ENCODE assay signal across 8 mouse cellular contexts in the genomic region with DNA sequence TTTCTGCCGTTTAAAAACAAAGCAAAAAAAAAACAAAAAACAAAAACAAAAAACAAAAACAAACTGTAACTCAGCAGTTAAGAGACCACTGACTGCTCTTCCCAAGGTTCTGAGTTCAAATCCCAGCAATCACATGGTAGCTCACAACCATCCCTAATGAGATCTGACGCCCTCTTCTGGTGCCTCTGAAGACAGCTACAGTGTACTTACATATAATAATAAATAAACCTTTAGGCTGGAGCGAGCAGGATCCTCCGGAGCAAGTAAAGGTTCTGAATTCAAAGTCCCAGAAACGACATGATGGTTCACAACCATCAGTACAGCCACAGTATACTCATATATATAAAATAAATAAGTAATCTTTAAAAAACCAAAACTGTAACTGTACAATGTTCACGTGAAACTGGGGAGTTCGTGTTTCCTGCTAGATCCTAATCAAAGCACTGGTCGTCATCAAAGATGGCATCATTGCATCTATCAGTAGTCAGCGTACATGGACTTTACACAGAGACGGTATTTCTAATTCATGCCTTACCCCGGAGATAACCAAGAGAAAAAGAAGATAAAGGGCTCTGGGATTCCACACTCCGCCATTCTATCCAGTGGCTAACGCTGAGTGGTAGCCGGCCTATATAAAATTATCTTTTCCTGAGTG. TPM values are rescaled to one million over a fixed set of nuclear protein-coding genes. Genes with fewer than 3 reads are reported as not detected.
DNase-seq lines count a peak whose midpoint lies in the region; ATAC-seq and TF ChIP-seq lines count a peak whose summit lies in the region.

No protein-coding gene starts in this region.

- no peak; the same call in 1 of the 2 replicates for ATAC-seq in heart, embryonic 11.5 days (replicated peaks; ENCODE audit: insufficient number of reproducible peaks, low FRiP score, low TSS enrichment)
- no peak for ATAC-seq in embryonic facial prominence, embryonic 14.5 days (ENCODE audit: low read depth)
- no peak for ATAC-seq in liver, embryonic 11.5 days (replicated peaks; ENCODE audit: low FRiP score)

- intact Hi-C loops in heart, postnatal 25 days (cut with DNase I) = loop anchor here (5.0 to 10.0 kb wide), 2 partner anchors 904 to 1031 kb away; partner anchors contain the start of gene Srd5a1

- peak overlapping the region; percentile 83 for H3K4me2 ChIP-seq in heart, embryonic 11.5 days
- H3K4me2 ChIP-seq in embryonic facial prominence, embryonic 14.5 days (ENCODE audit: low read depth, low read length) = peak overlapping the region; percentile 94
- H3K4me2 ChIP-seq in liver, embryonic 11.5 days = peak overlapping the region; percentile 90

- peak overlapping the region; percentile 93 for H3K4me3 ChIP-seq in heart, embryonic 11.5 days (ENCODE audit: low read depth, low read length)
- H3K4me3 ChIP-seq in C2C12 (ENCODE audit: insufficient read depth, poor library complexity, severe bottlenecking) = peak overlapping the region; percentile 63
- peak overlapping the region; percentile 87 for H3K4me3 ChIP-seq in embryonic facial prominence, embryonic 14.5 days (ENCODE audit: low read depth, low read length)
- H3K4me3 ChIP-seq in liver, embryonic 11.5 days (ENCODE audit: low read depth, low read length) = peak overlapping the region; percentile 88

- H3K9ac ChIP-seq in heart, embryonic 11.5 days (ENCODE audit: low read depth, low read length) = peak overlapping the region; percentile 88
- H3K9ac ChIP-seq in embryonic facial prominence, embryonic 14.5 days (ENCODE audit: low read depth, low read length) = peak overlapping the region; percentile 85
- H3K9ac ChIP-seq in liver, embryonic 11.5 days (ENCODE audit: low read depth, low read length) = peak overlapping the region; percentile 84

- H3K79me3 ChIP-seq in C2C12 (ENCODE audit: low read depth) = peaks cover 31% of the 10 kb centered on the region

- H3K9me3 ChIP-seq in heart, embryonic 11.5 days (replicated peaks; ENCODE audit: control insufficient read depth, low read length) = no peaks in the 10 kb centered on the region
- H3K9me3 ChIP-seq in embryonic facial prominence, embryonic 14.5 days (ENCODE audit: control insufficient read depth, low read length) = no peaks in the 10 kb centered on the region
- no peaks in the 10 kb centered on the region for H3K9me3 ChIP-seq in liver, embryonic 11.5 days (ENCODE audit: control insufficient read depth, low read length)

- 23% methylated on average over 14 of the region's 14 CpGs for WGBS in heart, embryonic 11.5 days (ENCODE audit: insufficient replicate concordance)
- 21% methylated on average over 14 of the region's 14 CpGs for WGBS in embryonic facial prominence, embryonic 14.5 days
- 20% methylated on average over 14 of the region's 14 CpGs for WGBS in liver, embryonic 11.5 days

- no peak for TF ChIP-seq CTCF in C2C12 (IDR thresholded peaks at IDR 0.05; ENCODE audit: control insufficient read depth, insufficient read depth, insufficient read length)

- H3K79me2 ChIP-seq in C2C12 (ENCODE audit: control insufficient read depth, insufficient read depth) = peaks cover 47% of the 10 kb centered on the region

- peak overlapping the region; percentile 74 for H3K27ac ChIP-seq in heart, embryonic 11.5 days (ENCODE audit: low read depth, low read length)
- peak overlapping the region; percentile 76 for H3K27ac ChIP-seq in embryonic facial prominence, embryonic 14.5 days (replicated peaks; ENCODE audit: low read depth, low read length)
- H3K27ac ChIP-seq in liver, embryonic 11.5 days (ENCODE audit: low read depth, low read length) = peak overlapping the region; percentile 84

- no peak for DNase-seq in heart, postnatal 25 days (ENCODE audit: low spot score)
- no peak for DNase-seq in embryonic facial prominence, embryonic 14.5 days (ENCODE audit: low spot score)
- no peak for DNase-seq in liver, embryonic 11.5 days (ENCODE audit: low spot score)
- no peak for DNase-seq in adrenal gland, postnatal 25 days
- DNase-seq in frontal cortex, postnatal 10 days (ENCODE audit: low spot score in 2 of 2) = no peak
- no peak for DNase-seq in frontal cortex, adult 2 months (ENCODE audit: extremely low spot score in 1 of 2, low spot score in 1 of 2)

- peak overlapping the region; percentile 77 for H3ac ChIP-seq in C2C12 (ENCODE audit: control insufficient read depth, insufficient read length, low read depth)

- H3K36me3 ChIP-seq in heart, embryonic 11.5 days (ENCODE audit: control insufficient read depth, insufficient read depth, low read length) = peaks cover 24% of the 10 kb centered on the region
- peaks cover 41% of the 10 kb centered on the region for H3K36me3 ChIP-seq in C2C12 (ENCODE audit: control insufficient read depth, insufficient read depth)
- H3K36me3 ChIP-seq in embryonic facial prominence, embryonic 14.5 days (ENCODE audit: control insufficient read depth, insufficient read depth, low read length) = peaks cover 44% of the 10 kb centered on the region
- peaks cover 31% of the 10 kb centered on the region; the same call in 1 of the 2 replicates for H3K36me3 ChIP-seq in liver, embryonic 11.5 days (ENCODE audit: control insufficient read depth, insufficient read depth, low read length)

- no peaks in the 10 kb centered on the region for H3K27me3 ChIP-seq in heart, embryonic 11.5 days (ENCODE audit: control insufficient read depth, insufficient read depth, low read length)
- no peaks in the 10 kb centered on the region for H3K27me3 ChIP-seq in C2C12 (ENCODE audit: control insufficient read depth, insufficient read depth, insufficient read length)
- no peaks in the 10 kb centered on the region for H3K27me3 ChIP-seq in embryonic facial prominence, embryonic 14.5 days (replicated peaks; ENCODE audit: control insufficient read depth, insufficient read depth, low read length)
- H3K27me3 ChIP-seq in liver, embryonic 11.5 days (replicated peaks; ENCODE audit: control insufficient read depth, insufficient read depth, low read length) = no peaks in the 10 kb centered on the region

- peaks cover 6% of the 10 kb centered on the region; the same call in 1 of the 2 replicates for H3K4me1 ChIP-seq in heart, embryonic 11.5 days (ENCODE audit: control insufficient read depth, insufficient read depth, low read length)
- peaks cover 6% of the 10 kb centered on the region; the same call in 1 of the 2 replicates for H3K4me1 ChIP-seq in embryonic facial prominence, embryonic 14.5 days (ENCODE audit: control insufficient read depth, insufficient read depth, low read length)
- peaks cover 4% of the 10 kb centered on the region; the same call in 1 of the 2 replicates for H3K4me1 ChIP-seq in liver, embryonic 11.5 days (replicated peaks; ENCODE audit: control insufficient read depth, insufficient read depth, low read length)

TF ChIP-seq in C2C12, 6 proteins besides CTCF, POLR2A, EP300 and RAD21:
- TF ChIP-seq FOSL1 (IDR thresholded peaks at IDR 0.05; ENCODE audit: insufficient read depth, low read length, poor library complexity, severe bottlenecking) (no peak), MYOD1 (IDR thresholded peaks at IDR 0.05; ENCODE audit: control insufficient read depth, insufficient read length, low read depth) (no peak), CEBPB (IDR thresholded peaks at IDR 0.05; ENCODE audit: low read depth) (no peak), MAX (IDR thresholded peaks at IDR 0.05) (no peak), USF1 (IDR thresholded peaks at IDR 0.05; ENCODE audit: low read depth) (no peak), MYOG (IDR thresholded peaks at IDR 0.05; ENCODE audit: control insufficient read depth, extremely low read depth, insufficient read length) (no peak)

RNA-seq across cellular contexts. Expression of gene Mtrr, which starts 0.7 kb away (rescaled TPM):
- 20.9 and 31.4 TPM in 2 replicates for polyA plus RNA-seq in heart, embryonic 11.5 days (2014; fragmentation: Nextera tagmentation; extraction: Ambion mirVana)
- total RNA-seq in heart, postnatal 25 days (2021) = 10 to 100 TPM; 17.2 to 17.9 TPM
- 11.9 TPM for polyA plus RNA-seq in C2C12 (2012; fragmentation: generic; extraction: Trizol)
- polyA plus RNA-seq in embryonic facial prominence, embryonic 14.5 days (2014; fragmentation: Nextera tagmentation; extraction: Ambion mirVana) = 13.6 and 15.7 TPM in 2 replicates
- 32.4 and 37.3 TPM in 2 replicates for polyA plus RNA-seq in liver, embryonic 11.5 days (2014; fragmentation: Nextera tagmentation; extraction: Ambion mirVana)
- total RNA-seq in adrenal gland, postnatal 25 days (2021) = 17.4 and 23.8 TPM in 2 replicates
- 9.3 and 11.7 TPM in 2 replicates for polyA plus RNA-seq in frontal cortex, adult 2 months (2012; rRNA removed)

RNA-seq across cellular contexts. Expression of gene Fastkd3, which starts 0.8 kb away (rescaled TPM):
- 22.3 and 24.9 TPM in 2 replicates for polyA plus RNA-seq in heart, embryonic 11.5 days (2014; fragmentation: Nextera tagmentation; extraction: Ambion mirVana)
- 10 to 100 TPM in 1 of 2 experiments, 1 to 10 TPM in 1; 9.2 to 10.2 TPM for total RNA-seq in heart, postnatal 25 days (2021)
- 18.8 TPM for polyA plus RNA-seq in C2C12 (2012; fragmentation: generic; extraction: Trizol)
- 25.1 and 27.1 TPM in 2 replicates for polyA plus RNA-seq in embryonic facial prominence, embryonic 14.5 days (2014; fragmentation: Nextera tagmentation; extraction: Ambion mirVana)
- 34.9 and 36.5 TPM in 2 replicates for polyA plus RNA-seq in liver, embryonic 11.5 days (2014; fragmentation: Nextera tagmentation; extraction: Ambion mirVana)
- total RNA-seq in adrenal gland, postnatal 25 days (2021) = 16.0 and 16.8 TPM in 2 replicates
- 15.6 and 20.3 TPM in 2 replicates for polyA plus RNA-seq in frontal cortex, adult 2 months (2012; rRNA removed)

RNA-seq across cellular contexts. Expression of gene 1700001L19Rik, which starts 16.0 kb away (rescaled TPM):
- 0.39 and 0.58 TPM in 2 replicates for polyA plus RNA-seq in heart, embryonic 11.5 days (2014; fragmentation: Nextera tagmentation; extraction: Ambion mirVana)
- total RNA-seq in heart, postnatal 25 days (2021) = not detected
- not detected for polyA plus RNA-seq in C2C12 (2012; fragmentation: generic; extraction: Trizol)
- 1.4 and 2.5 TPM in 2 replicates for polyA plus RNA-seq in embryonic facial prominence, embryonic 14.5 days (2014; fragmentation: Nextera tagmentation; extraction: Ambion mirVana)
- not detected in 2 replicates for polyA plus RNA-seq in liver, embryonic 11.5 days (2014; fragmentation: Nextera tagmentation; extraction: Ambion mirVana)
- total RNA-seq in adrenal gland, postnatal 25 days (2021) = 0.43 TPM in 1 of 2 replicates, not detected in the other
- 14.6 and 20.3 TPM in 2 replicates for polyA plus RNA-seq in frontal cortex, adult 2 months (2012; rRNA removed)
